Mouse (Mus musculus) heart, embryonic 15.5 days (tissue): ENCODE measurements around the gene Mtus2. TPM values are rescaled to one million over a fixed set of nuclear protein-coding genes. Genes with fewer than 3 reads are reported as not detected.

Experiments used
- polyA plus RNA-seq: library from polyadenylated mRNA; unstranded; fragments of >200 nt; fragmentation: Nextera tagmentation; extraction: Ambion mirVana; gene quantifications from 2 replicates; pipeline ENCODE4 v1.2.1, GENCODE M21; 2015

The Mtus2 gene
- polyA plus RNA-seq, 1 experiment from 2014 or later: 121 TPM

Other genes starting within 250 kb of the Mtus2 start
- gene Flt1, start 231.3 kb upstream of the Mtus2 start, polyA plus RNA-seq: 22.3 and 24.0 TPM in 2 replicates
- 278 and 328 TPM in 2 replicates for gene Pomp, start 96.9 kb upstream of the Mtus2 start, polyA plus RNA-seq
- 3.3 and 5.3 TPM in 2 replicates for gene Slc46a3, start 62.5 kb upstream of the Mtus2 start, polyA plus RNA-seq